Mouse (Mus musculus) liver, adult (tissue): ENCODE measurements around the gene Cadps.

ENCODE experiments used
- GATA4 ChIP-seq: IDR thresholded peaks from 2 replicates; pipeline ENCODE4 v1.6.1; 2014; ENCODE audit warnings: mild to moderate bottlenecking, low read length; ENCODE audit not compliant: insufficient replicate concordance

Gene Cadps

GRCm38 (mm10) chr14:12337421-12337997 is 485.4 kb downstream of the Cadps start:
- TF ChIP-seq GATA4 = no peak

DNA sequence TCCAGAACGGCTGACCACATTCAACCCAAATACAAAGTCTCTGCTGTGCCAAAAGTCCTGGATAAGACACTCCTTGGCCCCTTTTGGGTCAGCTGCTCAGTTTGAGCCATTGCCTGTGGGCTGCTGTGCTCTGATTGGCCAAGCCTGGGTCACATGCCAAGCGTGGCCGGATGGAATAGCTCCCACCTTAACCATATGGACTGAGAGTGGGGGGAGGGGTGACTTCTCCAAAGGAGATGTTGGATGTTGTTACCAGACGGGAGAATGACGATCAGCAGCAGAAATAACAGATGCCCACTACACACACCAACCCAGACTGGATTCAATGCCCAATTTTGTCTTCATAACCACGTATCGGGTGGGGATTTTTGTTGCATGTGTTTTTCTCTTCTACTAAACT is 488.0 kb downstream of the Cadps start:
- no peak for TF ChIP-seq GATA4

DNA sequence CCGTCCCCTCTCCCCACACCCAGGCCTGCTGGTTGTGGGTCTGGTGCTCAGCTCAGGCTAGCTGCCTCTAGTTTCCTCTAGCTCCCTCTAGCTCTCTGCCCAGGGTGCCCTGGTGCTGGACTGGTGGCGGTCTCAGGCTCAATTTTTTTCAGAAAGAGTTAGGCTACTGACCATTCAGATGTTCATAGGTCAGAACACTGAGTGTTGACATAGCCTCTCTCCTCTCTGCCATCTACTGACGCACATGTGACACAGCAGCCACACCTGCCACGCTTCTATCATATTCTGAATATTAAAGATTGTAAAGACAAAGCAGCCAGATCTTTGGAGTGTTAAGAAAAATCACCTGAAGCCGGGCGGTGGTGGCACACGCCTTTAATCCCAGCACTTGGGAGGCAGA is 489.3 kb downstream of the Cadps start:
- TF ChIP-seq GATA4 = no peak
